8 mouse cellular contexts compared by ENCODE assay signal in genomic region chr19:10304395-10304794, GRCm38 (mm10). TPM values are rescaled to one million over a fixed set of nuclear protein-coding genes. Genes with fewer than 3 reads are reported as not detected.
DNase-seq lines count a peak whose midpoint lies in the region; ATAC-seq and TF ChIP-seq lines count a peak whose summit lies in the region.

No protein-coding gene starts in this region.

- H3K27me3 ChIP-seq in embryonic facial prominence, embryonic 14.5 days (replicated peaks; ENCODE audit: control insufficient read depth, insufficient read depth, low read length), result no peaks in the 10 kb centered on the region
- H3K27me3 ChIP-seq in hindbrain, embryonic 16.5 days (replicated peaks; ENCODE audit: control insufficient read depth, insufficient read depth, low read length), result peaks cover 6% of the 10 kb centered on the region
- H3K27me3 ChIP-seq in myocyte (ENCODE audit: control insufficient read depth, insufficient read depth, insufficient read length), result no peaks in the 10 kb centered on the region

- DNase-seq in layer of hippocampus, adult 9-11 months, result peak; percentile 16
- DNase-seq in layer of hippocampus, adult 9-10 months (ENCODE audit: low spot score), result no peak
- DNase-seq in embryonic facial prominence, embryonic 14.5 days (ENCODE audit: low spot score), result no peak
- DNase-seq in adrenal gland, postnatal 36 days, result no peak
- no peak for DNase-seq in right cerebral cortex, postnatal 25 days
- DNase-seq in cerebellum, adult 11 months, result no peak

- 15% methylated on average over 15 of the region's 37 CpGs for WGBS in embryonic facial prominence, embryonic 14.5 days
- WGBS in hindbrain, embryonic 16.5 days, result 4% methylated on average over 37 of the region's 37 CpGs

- H3K4me2 ChIP-seq in embryonic facial prominence, embryonic 14.5 days (ENCODE audit: low read depth, low read length), result peak overlapping the region; percentile 98
- peak overlapping the region; percentile 81 for H3K4me2 ChIP-seq in hindbrain, embryonic 16.5 days (ENCODE audit: low read length)
- H3K4me2 ChIP-seq in myocyte (ENCODE audit: low read depth), result peak overlapping the region; percentile 79

- H3K79me2 ChIP-seq in myocyte (ENCODE audit: control insufficient read depth, insufficient read depth), result peaks cover 33% of the 10 kb centered on the region

- ATAC-seq in embryonic facial prominence, embryonic 14.5 days (ENCODE audit: low read depth), result peak; percentile 30; the same call in 1 of the 2 replicates
- peak; percentile 61 for ATAC-seq in hindbrain, embryonic 16.5 days

- no peaks in the 10 kb centered on the region for H3K9me3 ChIP-seq in embryonic facial prominence, embryonic 14.5 days (ENCODE audit: control insufficient read depth, low read length)
- H3K9me3 ChIP-seq in hindbrain, embryonic 16.5 days (ENCODE audit: control insufficient read depth, low read length), result no peaks in the 10 kb centered on the region

- H3K4me3 ChIP-seq in embryonic facial prominence, embryonic 14.5 days (ENCODE audit: low read depth, low read length), result peak overlapping the region; percentile 83
- peak overlapping the region; percentile 84 for H3K4me3 ChIP-seq in hindbrain, embryonic 16.5 days (ENCODE audit: low read length)
- peak overlapping the region; percentile 31 for H3K4me3 ChIP-seq in myocyte

- TF ChIP-seq POLR2A in myocyte (IDR thresholded peaks at IDR 0.05; ENCODE audit: insufficient read length, low read depth), result no peak

- H3K36me3 ChIP-seq in embryonic facial prominence, embryonic 14.5 days (ENCODE audit: control insufficient read depth, insufficient read depth, low read length), result no peaks in the 10 kb centered on the region
- H3K36me3 ChIP-seq in hindbrain, embryonic 16.5 days (ENCODE audit: control insufficient read depth, insufficient read depth, low read length), result no peaks in the 10 kb centered on the region
- H3K36me3 ChIP-seq in myocyte (ENCODE audit: control insufficient read depth, insufficient read depth), result no peaks in the 10 kb centered on the region

- H3ac ChIP-seq in myocyte (ENCODE audit: control insufficient read depth, insufficient read length), result peak overlapping the region; percentile 43

- peak overlapping the region; percentile 82 for H3K9ac ChIP-seq in embryonic facial prominence, embryonic 14.5 days (ENCODE audit: low read depth, low read length)
- H3K9ac ChIP-seq in hindbrain, embryonic 16.5 days (ENCODE audit: low read depth, low read length), result peak overlapping the region; percentile 96

- peaks cover 14% of the 10 kb centered on the region; the same call in 1 of the 2 replicates for H3K4me1 ChIP-seq in embryonic facial prominence, embryonic 14.5 days (ENCODE audit: control insufficient read depth, insufficient read depth, low read length)
- peaks cover 16% of the 10 kb centered on the region for H3K4me1 ChIP-seq in hindbrain, embryonic 16.5 days (ENCODE audit: control insufficient read depth, insufficient read depth, low read depth, low read length)

- no peak overlapping the region for H3K27ac ChIP-seq in embryonic facial prominence, embryonic 14.5 days (replicated peaks; ENCODE audit: low read depth, low read length)
- H3K27ac ChIP-seq in hindbrain, embryonic 16.5 days (ENCODE audit: low read depth, low read length), result peak overlapping the region; percentile 52; the same call in 1 of the 2 replicates

TF ChIP-seq in myocyte, 11 proteins besides CTCF, POLR2A, EP300 and RAD21:
- TF ChIP-seq MYOD1 (IDR thresholded peaks at IDR 0.05; ENCODE audit: control insufficient read depth in 1 of 3, insufficient read length in 2 of 3, low read depth in 2 of 3) (peak in 1 of 3 experiments; percentile 16), TCF12 (IDR thresholded peaks at IDR 0.05; ENCODE audit: insufficient read depth, poor library complexity, severe bottlenecking) (no peak)

RNA-seq across cellular contexts. Expression of gene Dagla, which starts 0.3 kb away (rescaled TPM):
- polyA plus RNA-seq in embryonic facial prominence, embryonic 14.5 days (2014; fragmentation: Nextera tagmentation; extraction: Ambion mirVana), result 2.8 and 2.9 TPM in 2 replicates
- polyA plus RNA-seq in hindbrain, embryonic 16.5 days (2015; fragmentation: Nextera tagmentation; extraction: Ambion mirVana), result 11.5 and 14.3 TPM in 2 replicates
- 9.6 TPM for polyA plus RNA-seq in myocyte (2012; fragmentation: generic; extraction: Trizol)
- 1 to 10 TPM; 4.0 to 5.6 TPM for total RNA-seq in adrenal gland, postnatal 36 days (2021)

Comparison
In these comparisons a context has a peak if more than half of its experiments do, and no peak if none do; other contexts are left out.
1. H3K4me3 ChIP-seq: peak in every context shown above with its lines; median percentile 84 in hindbrain, embryonic 16.5 days; 83 in embryonic facial prominence, embryonic 14.5 days; 31 in myocyte.